ENCODE assay signal across 9 mouse cellular contexts in genomic region chr16:17234916-17235665, GRCm38 (mm10). TPM values are rescaled to one million over a fixed set of nuclear protein-coding genes. Genes with fewer than 3 reads are reported as not detected.
A peak's percentile ranks its signal among the peaks of the same experiment; 100 is the strongest.
DNase-seq lines count a peak whose midpoint lies in the region; ATAC-seq and TF ChIP-seq lines count a peak whose summit lies in the region.
"Had no signal": no experiment of that assay in that cellular context is flagged by ENCODE, and none has a peak within 500 bp of the region (broad histone marks: within the 10 kb centered on the region; RNA-seq: fewer than 3 reads in every experiment).

No protein-coding gene starts in this region.

- H3K9me3 ChIP-seq in forebrain, embryonic 14.5 days (replicated peaks; ENCODE audit: control insufficient read depth, low read length), result no peaks in the 10 kb centered on the region

- DNase-seq in cerebellum, adult 8-10 months, result peak; percentile 36
- no peak for DNase-seq in cerebellum, adult 9-11 months
- peak; percentile 36 for DNase-seq in MN1 (ENCODE audit: low spot score)
- peak; percentile 23 for DNase-seq in forebrain, embryonic 14.5 days (ENCODE audit: low spot score)
- DNase-seq in kidney, adult 18-20 months, result peak; percentile 61
- peak; percentile 62 to 65 for DNase-seq in lung, adult 18-20 months
- no peak for DNase-seq in retina, embryonic 14.5 days (ENCODE audit: low spot score)

- peak overlapping the region; percentile 90 for H3K4me3 ChIP-seq in forebrain, embryonic 14.5 days (ENCODE audit: low read depth, low read length)
- H3K4me3 ChIP-seq in small intestine, adult 2 months (ENCODE audit: low read depth, low read length), result no peak overlapping the region

- ATAC-seq in forebrain, embryonic 14.5 days, result no peak

- 48% methylated on average over 9 of the region's 9 CpGs for WGBS in forebrain, embryonic 14.5 days
- 11% methylated on average over 9 of the region's 9 CpGs for WGBS in small intestine, adult 2 months

- TF ChIP-seq CTCF in small intestine, adult 2 months (IDR thresholded peaks at IDR 0.05; ENCODE audit: extremely low read depth, insufficient read length, insufficient replicate concordance, low read depth, low read length), result no peak

- H3K4me1 ChIP-seq in forebrain, embryonic 14.5 days (ENCODE audit: control insufficient read depth, insufficient read depth, low read length), result peaks cover 18% of the 10 kb centered on the region
- H3K4me1 ChIP-seq in small intestine, adult 2 months (ENCODE audit: control insufficient read depth, insufficient read depth, insufficient read length, low read length), result peaks cover 35% of the 10 kb centered on the region

- H3K27me3 ChIP-seq in forebrain, embryonic 14.5 days (replicated peaks; ENCODE audit: control insufficient read depth, insufficient read depth, low read length), result no peaks in the 10 kb centered on the region
- no peaks in the 10 kb centered on the region for H3K27me3 ChIP-seq in small intestine, adult 2 months (ENCODE audit: control insufficient read depth, insufficient read depth, low read length)

- peak overlapping the region; percentile 84 for H3K4me2 ChIP-seq in forebrain, embryonic 14.5 days (ENCODE audit: low read length)

- peak overlapping the region; percentile 96 for H3K9ac ChIP-seq in forebrain, embryonic 14.5 days (ENCODE audit: low read length)

- peak overlapping the region; percentile 94; the same call in 1 of the 2 replicates for H3K27ac ChIP-seq in forebrain, embryonic 14.5 days (ENCODE audit: low read depth, low read length)
- 0 out of 2 replicates have a peak overlapping the region, but pooled peaks have one; percentile 18 for H3K27ac ChIP-seq in small intestine, adult 2 months (ENCODE audit: insufficient read depth, low read depth, low read length)
- H3K27ac ChIP-seq: macrophage had no signal

- TF ChIP-seq POLR2A in small intestine, adult 2 months (IDR thresholded peaks at IDR 0.05; ENCODE audit: low read depth, low read length), result no peak

- H3K36me3 ChIP-seq in forebrain, embryonic 14.5 days (ENCODE audit: control insufficient read depth, insufficient read depth, low read length), result no peaks in the 10 kb centered on the region
- H3K36me3 ChIP-seq in small intestine, adult 2 months (ENCODE audit: control insufficient read depth, insufficient read depth, low read length), result no peaks in the 10 kb centered on the region

RNA-seq across cellular contexts. Expression of gene Hic2, which starts 1.7 kb away (rescaled TPM):
- polyA plus RNA-seq in forebrain, embryonic 14.5 days (2014; fragmentation: Nextera tagmentation; extraction: Ambion mirVana), result 2.9 and 4.2 TPM in 2 replicates
- polyA plus RNA-seq in small intestine, adult 2 months (2012; rRNA removed), result 1.7 and 1.8 TPM in 2 replicates

RNA-seq across cellular contexts. Expression of gene Rimbp3, which starts 26.7 kb away (rescaled TPM):
- 1.1 and 1.2 TPM in 2 replicates for polyA plus RNA-seq in forebrain, embryonic 14.5 days (2014; fragmentation: Nextera tagmentation; extraction: Ambion mirVana)
- polyA plus RNA-seq in small intestine, adult 2 months (2012; rRNA removed), result 0.04 and 0.15 TPM in 2 replicates
- polyA plus RNA-seq: macrophage had no signal

RNA-seq across cellular contexts. Expression of gene Ube2l3, which starts 32.6 kb away (rescaled TPM):
- 317 and 319 TPM in 2 replicates for polyA plus RNA-seq in forebrain, embryonic 14.5 days (2014; fragmentation: Nextera tagmentation; extraction: Ambion mirVana)
- polyA plus RNA-seq in small intestine, adult 2 months (2012; rRNA removed), result 24.3 and 62.7 TPM in 2 replicates

RNA-seq across cellular contexts. Expression of gene Tmem191c, which starts 40.8 kb away (rescaled TPM):
- 6.6 and 12.4 TPM in 2 replicates for polyA plus RNA-seq in forebrain, embryonic 14.5 days (2014; fragmentation: Nextera tagmentation; extraction: Ambion mirVana)
- 9.3 and 10.6 TPM in 2 replicates for polyA plus RNA-seq in small intestine, adult 2 months (2012; rRNA removed)

Comparison
In these comparisons a context has a peak if more than half of its experiments do, and no peak if none do; other contexts are left out.
1. DNase-seq: peak in cerebellum, adult 8-10 months (single experiment), MN1 (single experiment), forebrain, embryonic 14.5 days (single experiment), kidney, adult 18-20 months (single experiment) and lung, adult 18-20 months (2 of 2); none in cerebellum, adult 9-11 months (single experiment) and retina, embryonic 14.5 days (single experiment).